Mouse (Mus musculus): ENCODE data around the gene Tmsb10. TPM values are rescaled to one million over a fixed set of nuclear protein-coding genes. Genes with fewer than 3 reads are reported as not detected.

Gene Tmsb10
- polyA plus RNA-seq, 1 experiment from 2014 or later, result 1,748 TPM

DNA sequence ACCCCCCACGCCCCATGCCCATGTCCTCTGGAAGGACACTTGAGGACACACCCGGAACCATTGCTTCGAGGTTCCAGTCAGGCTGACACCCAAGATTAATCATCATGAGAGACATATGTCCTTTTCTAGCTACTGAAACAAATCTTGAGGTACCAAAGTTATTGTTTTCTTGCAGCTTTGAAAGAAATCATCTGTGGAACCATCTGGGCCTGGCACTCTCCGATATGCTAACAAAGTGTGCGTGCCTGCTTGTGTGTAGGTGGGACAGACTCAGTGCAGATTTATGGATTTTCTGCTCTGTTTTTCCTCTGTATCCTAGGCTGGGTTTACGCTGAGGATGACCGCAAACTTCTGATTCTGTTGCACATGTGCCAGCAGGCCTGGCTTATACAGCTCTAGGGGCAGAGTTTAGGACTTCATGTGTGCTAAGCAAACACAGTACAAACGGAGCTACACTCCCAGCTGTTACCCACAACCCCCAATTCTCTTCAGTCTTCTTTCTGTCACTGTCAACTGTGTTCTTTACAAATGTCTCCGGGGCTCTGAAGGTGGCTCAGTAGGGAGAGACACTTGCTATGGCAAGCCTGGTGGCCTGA lies 9.3 kb downstream of the Tmsb10 start:
- ATAC-seq (ENCODE audit: insufficient read depth, low FRiP score), result no peak
- Histone ChIP-seq H3K9me3 (replicated peaks; ENCODE audit: control insufficient read depth, low read length) (peaks cover 7% of the 10 kb centered on the region; the same call in 1 of the 2 replicates), H3K27ac (ENCODE audit: low read length) (no peak overlapping the region), H3K4me2 (ENCODE audit: low read depth, low read length) (no peak overlapping the region), H3K4me3 (replicated peaks; ENCODE audit: low read length) (no peak overlapping the region), H3K36me3 (ENCODE audit: control insufficient read depth, insufficient read depth, low read length) (no peaks in the 10 kb centered on the region), H3K27me3 (ENCODE audit: control insufficient read depth, insufficient read depth, low read length) (no peaks in the 10 kb centered on the region), H3K4me1 (ENCODE audit: control insufficient read depth, insufficient read depth, low read length) (no peaks in the 10 kb centered on the region), H3K9ac (ENCODE audit: low read length) (no peak overlapping the region)
- WGBS, result 60% methylated on average over 9 of the region's 9 CpGs

DNA sequence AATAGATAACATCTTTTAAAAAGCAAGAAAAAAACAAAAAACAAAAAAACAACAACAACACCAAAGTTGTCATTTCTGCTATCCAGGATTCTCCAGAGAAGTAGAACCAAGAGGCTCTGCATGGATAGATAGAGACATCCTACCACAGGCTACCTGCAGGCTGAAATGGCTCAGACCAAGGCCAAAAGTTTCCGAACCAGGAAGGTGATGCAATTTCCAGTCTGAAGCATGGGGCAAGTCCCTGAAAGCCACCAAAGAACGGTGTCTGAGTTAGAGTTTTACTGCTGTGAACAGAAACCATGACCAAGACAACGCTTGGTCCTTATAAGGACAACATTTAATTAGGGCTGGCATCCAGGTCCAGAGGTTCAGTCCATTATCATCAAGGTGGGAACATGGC lies 10.2 kb downstream of the Tmsb10 start:
- no peak overlapping the region for H3K4me2 ChIP-seq (ENCODE audit: low read depth, low read length)
- H3K27ac ChIP-seq (ENCODE audit: low read length), result no peak overlapping the region
- no peaks in the 10 kb centered on the region for H3K4me1 ChIP-seq (ENCODE audit: control insufficient read depth, insufficient read depth, low read length)
- H3K4me3 ChIP-seq (replicated peaks; ENCODE audit: low read length), result no peak overlapping the region
- H3K9me3 ChIP-seq (replicated peaks; ENCODE audit: control insufficient read depth, low read length), result peaks cover 7% of the 10 kb centered on the region; the same call in 1 of the 2 replicates
- no peaks in the 10 kb centered on the region for H3K36me3 ChIP-seq (ENCODE audit: control insufficient read depth, insufficient read depth, low read length)
- ATAC-seq (ENCODE audit: insufficient read depth, low FRiP score), result no peak
- H3K9ac ChIP-seq (ENCODE audit: low read length), result no peak overlapping the region
- WGBS, result 91% methylated on average over 3 of the region's 3 CpGs
- H3K27me3 ChIP-seq (ENCODE audit: control insufficient read depth, insufficient read depth, low read length), result no peaks in the 10 kb centered on the region

- Histone ChIP-seq H3K4me3 (replicated peaks; ENCODE audit: low read length) (no peak overlapping the region), H3K9ac (ENCODE audit: low read length) (no peak overlapping the region), H3K36me3 (ENCODE audit: control insufficient read depth, insufficient read depth, low read length) (no peaks in the 10 kb centered on the region), H3K27ac (ENCODE audit: low read length) (no peak overlapping the region), H3K27me3 (ENCODE audit: control insufficient read depth, insufficient read depth, low read length) (no peaks in the 10 kb centered on the region), H3K4me2 (ENCODE audit: low read depth, low read length) (no peak overlapping the region), H3K9me3 (replicated peaks; ENCODE audit: control insufficient read depth, low read length) (peaks cover 7% of the 10 kb centered on the region; the same call in 1 of the 2 replicates), H3K4me1 (ENCODE audit: control insufficient read depth, insufficient read depth, low read length) (no peaks in the 10 kb centered on the region)
- ATAC-seq (ENCODE audit: insufficient read depth, low FRiP score), result no peak
- 69% methylated on average over 6 of the region's 6 CpGs for WGBS
Observed at GRCm38 (mm10) chr6:72947960-72948359, 10.6 kb downstream of the Tmsb10 start.

- H3K4me2 ChIP-seq (ENCODE audit: low read depth, low read length), result no peak overlapping the region
- H3K4me3 ChIP-seq (replicated peaks; ENCODE audit: low read length), result no peak overlapping the region
- 3% methylated on average over 3 of the region's 3 CpGs for WGBS
Observed at GRCm38 (mm10) chr6:72940493-72940892, 18.1 kb downstream of the Tmsb10 start.

GRCm38 (mm10) chr6:72937859-72938258 lies 20.7 kb downstream of the Tmsb10 start:
- Histone ChIP-seq H3K27ac (ENCODE audit: low read length) (no peak overlapping the region), H3K36me3 (ENCODE audit: control insufficient read depth, insufficient read depth, low read length) (no peaks in the 10 kb centered on the region), H3K27me3 (ENCODE audit: control insufficient read depth, insufficient read depth, low read length) (no peaks in the 10 kb centered on the region), H3K4me3 (replicated peaks; ENCODE audit: low read length) (no peak overlapping the region), H3K9ac (ENCODE audit: low read length) (no peak overlapping the region), H3K4me2 (ENCODE audit: low read depth, low read length) (no peak overlapping the region), H3K4me1 (ENCODE audit: control insufficient read depth, insufficient read depth, low read length) (no peaks in the 10 kb centered on the region), H3K9me3 (replicated peaks; ENCODE audit: control insufficient read depth, low read length) (no peaks in the 10 kb centered on the region)
- WGBS, result 63% methylated on average over 5 of the region's 5 CpGs
- ATAC-seq (ENCODE audit: insufficient read depth, low FRiP score), result no peak

More at GRCm38 (mm10) chr6:72940493-72940892, 18.1 kb downstream of the Tmsb10 start:
- Histone ChIP-seq H3K36me3 (ENCODE audit: control insufficient read depth, insufficient read depth, low read length) (no peaks in the 10 kb centered on the region), H3K27me3 (ENCODE audit: control insufficient read depth, insufficient read depth, low read length) (no peaks in the 10 kb centered on the region), H3K9ac (ENCODE audit: low read length) (no peak overlapping the region), H3K4me1 (ENCODE audit: control insufficient read depth, insufficient read depth, low read length) (no peaks in the 10 kb centered on the region), H3K9me3 (replicated peaks; ENCODE audit: control insufficient read depth, low read length) (no peaks in the 10 kb centered on the region), H3K27ac (ENCODE audit: low read length) (no peak overlapping the region)
- ATAC-seq (ENCODE audit: insufficient read depth, low FRiP score), result no peak; the same call in 1 of the 2 replicates

DNA sequence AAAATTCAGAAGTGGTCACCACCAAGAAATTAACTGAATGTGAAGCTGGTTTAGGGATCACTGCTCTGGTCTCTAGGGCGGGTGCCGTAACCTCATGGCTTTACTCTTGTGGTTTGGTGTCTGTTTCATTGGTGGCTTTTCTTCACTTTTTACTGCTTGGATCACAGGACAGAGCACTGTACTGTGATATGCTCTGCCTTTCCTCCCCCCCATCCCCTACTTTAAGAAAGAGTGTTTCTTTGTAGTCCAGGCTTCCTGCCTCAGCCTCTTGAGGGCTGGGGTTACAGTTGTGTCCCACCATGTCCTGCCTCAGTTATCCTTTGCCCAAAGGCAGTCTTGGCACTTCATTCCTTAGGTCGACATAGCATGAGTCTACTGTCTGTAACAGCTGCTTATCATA lies 21.1 kb downstream of the Tmsb10 start:
- H3K4me1 ChIP-seq (ENCODE audit: control insufficient read depth, insufficient read depth, low read length), result no peaks in the 10 kb centered on the region
- no peaks in the 10 kb centered on the region for H3K36me3 ChIP-seq (ENCODE audit: control insufficient read depth, insufficient read depth, low read length)
- 76% methylated on average over 3 of the region's 3 CpGs for WGBS
- no peak overlapping the region for H3K4me2 ChIP-seq (ENCODE audit: low read depth, low read length)
- no peaks in the 10 kb centered on the region for H3K27me3 ChIP-seq (ENCODE audit: control insufficient read depth, insufficient read depth, low read length)
- no peak for ATAC-seq (ENCODE audit: insufficient read depth, low FRiP score)
- no peak overlapping the region for H3K4me3 ChIP-seq (replicated peaks; ENCODE audit: low read length)
- H3K9ac ChIP-seq (ENCODE audit: low read length), result no peak overlapping the region
- no peaks in the 10 kb centered on the region for H3K9me3 ChIP-seq (replicated peaks; ENCODE audit: control insufficient read depth, low read length)
- H3K27ac ChIP-seq (ENCODE audit: low read length), result no peak overlapping the region

DNA sequence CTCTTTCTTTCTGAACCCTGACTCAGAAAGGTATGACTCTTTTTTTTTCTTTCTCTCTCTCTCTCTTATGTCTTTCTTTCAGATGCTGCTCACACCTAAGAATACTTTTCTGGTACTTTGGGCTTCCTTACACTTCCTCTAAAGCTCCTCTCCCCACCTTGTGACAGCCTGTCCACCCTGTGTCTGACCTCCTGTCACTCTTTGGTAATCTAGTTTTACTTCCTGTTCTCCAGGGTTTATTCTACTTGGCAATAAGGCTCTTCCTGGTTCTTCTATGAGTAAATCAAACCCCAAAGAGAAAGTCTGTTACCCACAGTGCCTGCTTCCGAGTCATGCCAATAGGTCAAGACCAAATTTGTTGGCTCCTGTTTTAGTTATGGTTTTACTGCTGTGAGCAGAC lies 25.6 kb downstream of the Tmsb10 start:
- Histone ChIP-seq H3K4me2 (ENCODE audit: low read depth, low read length) (no peak overlapping the region), H3K27me3 (ENCODE audit: control insufficient read depth, insufficient read depth, low read length) (no peaks in the 10 kb centered on the region), H3K36me3 (ENCODE audit: control insufficient read depth, insufficient read depth, low read length) (no peaks in the 10 kb centered on the region), H3K4me3 (replicated peaks; ENCODE audit: low read length) (no peak overlapping the region), H3K4me1 (ENCODE audit: control insufficient read depth, insufficient read depth, low read length) (no peaks in the 10 kb centered on the region), H3K9ac (ENCODE audit: low read length) (no peak overlapping the region), H3K9me3 (replicated peaks; ENCODE audit: control insufficient read depth, low read length) (no peaks in the 10 kb centered on the region), H3K27ac (ENCODE audit: low read length) (no peak overlapping the region)
- WGBS, result 79% methylated on average over 1 of the region's 1 CpGs
- no peak for ATAC-seq (ENCODE audit: insufficient read depth, low FRiP score)

DNA sequence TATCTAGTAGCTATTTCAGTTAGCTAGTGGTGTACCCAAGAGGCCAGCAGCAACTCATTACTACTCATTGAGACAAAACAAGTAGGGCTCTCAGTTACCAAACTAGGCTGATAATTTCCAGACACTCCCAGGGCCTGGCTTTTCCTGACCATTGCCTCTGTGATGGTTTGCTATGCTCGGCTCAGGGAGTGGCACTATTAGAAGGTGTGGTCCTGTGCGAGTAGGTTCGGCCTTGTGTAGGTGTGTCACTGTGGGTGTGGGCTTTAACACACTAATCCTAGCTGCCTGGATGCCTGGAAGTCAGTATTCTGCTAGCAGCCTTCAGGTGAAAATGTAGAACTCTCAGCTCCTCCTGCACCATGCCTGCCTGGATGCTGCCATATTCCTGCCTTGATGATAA lies 27.0 kb downstream of the Tmsb10 start:
- WGBS, result 57% methylated on average over 3 of the region's 3 CpGs
- Histone ChIP-seq H3K27ac (ENCODE audit: low read length) (no peak overlapping the region), H3K27me3 (ENCODE audit: control insufficient read depth, insufficient read depth, low read length) (no peaks in the 10 kb centered on the region), H3K9ac (ENCODE audit: low read length) (no peak overlapping the region), H3K4me2 (ENCODE audit: low read depth, low read length) (no peak overlapping the region), H3K4me1 (ENCODE audit: control insufficient read depth, insufficient read depth, low read length) (peaks cover 6% of the 10 kb centered on the region), H3K9me3 (replicated peaks; ENCODE audit: control insufficient read depth, low read length) (no peaks in the 10 kb centered on the region), H3K36me3 (ENCODE audit: control insufficient read depth, insufficient read depth, low read length) (no peaks in the 10 kb centered on the region), H3K4me3 (replicated peaks; ENCODE audit: low read length) (no peak overlapping the region)
- ATAC-seq (ENCODE audit: insufficient read depth, low FRiP score), result no peak

- Histone ChIP-seq H3K4me1 (ENCODE audit: control insufficient read depth, insufficient read depth, low read length) (peaks cover 8% of the 10 kb centered on the region), H3K27ac (ENCODE audit: low read length) (peak overlapping the region; percentile 56; the same call in 1 of the 2 replicates), H3K9ac (ENCODE audit: low read length) (no peak overlapping the region), H3K27me3 (ENCODE audit: control insufficient read depth, insufficient read depth, low read length) (no peaks in the 10 kb centered on the region), H3K36me3 (ENCODE audit: control insufficient read depth, insufficient read depth, low read length) (no peaks in the 10 kb centered on the region), H3K4me2 (ENCODE audit: low read depth, low read length) (no peak overlapping the region), H3K4me3 (replicated peaks; ENCODE audit: low read length) (no peak overlapping the region), H3K9me3 (replicated peaks; ENCODE audit: control insufficient read depth, low read length) (no peaks in the 10 kb centered on the region)
- no peak; the same call in 1 of the 2 replicates for ATAC-seq (ENCODE audit: insufficient read depth, low FRiP score)
- WGBS, result 79% methylated on average over 4 of the region's 4 CpGs
Observed at GRCm38 (mm10) chr6:72929795-72930398, 28.7 kb downstream of the Tmsb10 start.
